Mouse (Mus musculus) adipocyte (in vitro differentiated cells): ENCODE results near the gene Rprd2.
A peak's percentile ranks its signal among the peaks of the same experiment; 100 is the strongest.
"Not testable (repeated sequence)": the region's sequence is repeated elsewhere in the genome, so short reads cannot be mapped to it uniquely, and the experiment has no call there.

ENCODE experiments used
- DNase-seq: peaks from one replicate; pipeline ENCODE4 v3.0.0-alpha.2; 2016; ENCODE audit warnings: low spot score

Rprd2 gene

GRCm38 (mm10) chr3:95818571-95819288 is at the start of gene Rprd2:
Gene Rprd2 (minus strand): TSS chr3:95818863.
- DNase-seq = peak; percentile 82

- no peak for DNase-seq
These were observed 48.7 kb upstream of the Rprd2 start for GRCm38 (mm10) chr3:95867408-95867807.

- DNase-seq = no peak
These were observed 47.4 kb upstream of the Rprd2 start for GRCm38 (mm10) chr3:95866071-95866470.

GRCm38 (mm10) chr3:95865571-95865970 is 46.9 kb upstream of the Rprd2 start:
- DNase-seq = no peak

GRCm38 (mm10) chr3:95865050-95865449 is 46.4 kb upstream of the Rprd2 start:
- no peak for DNase-seq

GRCm38 (mm10) chr3:95863578-95863977 is 44.9 kb upstream of the Rprd2 start:
- no peak for DNase-seq

GRCm38 (mm10) chr3:95861796-95862195 is 43.1 kb upstream of the Rprd2 start:
- peak; percentile 71 for DNase-seq

GRCm38 (mm10) chr3:95861216-95861615 is 42.6 kb upstream of the Rprd2 start:
- no peak for DNase-seq

GRCm38 (mm10) chr3:95860323-95860722 is 41.7 kb upstream of the Rprd2 start:
- no peak for DNase-seq

GRCm38 (mm10) chr3:95858278-95858677 is 39.6 kb upstream of the Rprd2 start:
- not testable (repeated sequence) for DNase-seq

- not testable (repeated sequence) for DNase-seq
These were observed 38.4 kb upstream of the Rprd2 start for GRCm38 (mm10) chr3:95857050-95857449.

- DNase-seq = no peak
These were observed 37.5 kb upstream of the Rprd2 start for GRCm38 (mm10) chr3:95856115-95856514.

GRCm38 (mm10) chr3:95855502-95856089 is 36.9 kb upstream of the Rprd2 start, which contains the start of gene Prpf3:
Gene Prpf3 (minus strand): TSS chr3:95855885.
- DNase-seq = peak; percentile 93

GRCm38 (mm10) chr3:95851317-95851716 is 32.7 kb upstream of the Rprd2 start:
- no peak for DNase-seq

GRCm38 (mm10) chr3:95850611-95851010 is 31.9 kb upstream of the Rprd2 start:
- DNase-seq = no peak

GRCm38 (mm10) chr3:95842503-95843214 is 24.0 kb upstream of the Rprd2 start:
- DNase-seq = no peak

GRCm38 (mm10) chr3:95839250-95839649 is 20.6 kb upstream of the Rprd2 start:
- DNase-seq = no peak

GRCm38 (mm10) chr3:95829053-95829452 is 10.4 kb upstream of the Rprd2 start:
- DNase-seq = no peak

- DNase-seq = no peak
These were observed 7.6 kb upstream of the Rprd2 start for GRCm38 (mm10) chr3:95826275-95826674.

- peak; percentile 54 for DNase-seq
These were observed 1.7 kb upstream of the Rprd2 start for GRCm38 (mm10) chr3:95820046-95821010.

- peak; percentile 100 for DNase-seq
These were observed 805 bp upstream of the Rprd2 start for GRCm38 (mm10) chr3:95819351-95819985.
